Mouse (Mus musculus) liver, embryonic 14 days (tissue): ENCODE data around the gene Atp5g1. TPM values are rescaled to one million over a fixed set of nuclear protein-coding genes. Genes with fewer than 3 reads are reported as not detected.

Experiments
- polyA plus RNA-seq: library from polyadenylated mRNA; depleted of rRNA; stranded (reverse); fragments of >200 nt; gene quantifications from 2 replicates; pipeline ENCODE4 v1.2.3, GENCODE M21; 2012; rRNA removed

The Atp5g1 gene
- 191 and 226 TPM in 2 replicates for polyA plus RNA-seq

GRCm38 (mm10) chr11:96075509-96076220 lies at the start of gene Atp5g1:
Gene Atp5g1 (minus strand): TSS chr11:96075670.

DNA sequence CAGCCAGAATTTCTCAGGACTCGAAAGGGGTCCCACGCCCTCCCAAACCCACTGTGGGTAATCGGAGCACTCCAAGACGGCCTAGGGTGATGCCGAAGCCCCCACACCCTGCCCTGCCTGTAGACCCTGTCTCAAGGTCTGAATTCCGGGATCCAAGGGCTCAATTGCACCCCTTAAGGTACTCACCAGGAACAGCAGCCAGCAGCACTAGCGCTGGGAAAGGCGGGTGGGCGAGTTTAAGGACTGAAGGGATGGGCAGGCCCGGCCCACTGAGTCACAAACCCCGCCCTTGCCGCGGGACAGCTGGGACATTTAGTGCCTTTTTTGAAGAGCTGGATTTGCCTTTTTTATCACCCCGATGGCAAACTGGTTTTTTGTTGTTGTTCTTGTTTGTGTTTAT lies 36.3 kb upstream of the Atp5g1 start, which contains the start of gene Calcoco2:
Gene Calcoco2 (minus strand): TSS at position 214 of the 400 bp plus-strand sequence.

DNA sequence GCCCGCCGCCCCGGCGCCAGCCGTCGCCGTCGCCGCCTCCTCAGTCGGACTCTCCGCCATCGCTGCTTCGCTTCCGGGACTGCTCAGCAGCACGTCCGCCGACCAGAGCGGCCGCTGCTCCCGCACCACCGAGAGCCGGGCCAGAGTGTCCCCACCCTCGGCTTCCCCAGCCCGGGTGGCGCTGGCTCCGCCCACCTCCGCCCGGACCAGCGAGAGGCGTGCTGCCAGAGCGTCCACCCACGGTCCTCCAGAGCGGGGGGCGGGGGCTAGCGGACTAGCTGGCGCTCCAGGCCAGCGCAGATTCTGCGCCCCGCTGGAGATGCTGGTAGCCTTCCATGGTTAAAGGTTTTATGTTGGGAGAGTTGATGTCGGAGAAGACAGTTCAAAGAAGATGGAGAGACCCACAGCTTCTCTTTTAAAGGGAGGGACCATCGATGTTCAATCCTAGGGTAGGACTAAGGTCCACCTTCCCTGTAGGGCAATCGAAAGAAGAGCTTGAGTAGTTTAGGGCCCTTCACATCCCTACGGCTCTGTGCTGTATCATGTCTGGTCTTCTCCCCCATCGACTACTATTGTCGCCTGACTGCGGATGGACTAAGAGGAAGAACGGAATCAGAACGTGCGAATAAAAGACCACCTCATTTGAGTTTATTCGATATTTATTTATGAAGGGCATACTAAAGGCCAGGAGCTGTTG lies 10.1 kb downstream of the Atp5g1 start, which contains the start of gene Ube2z:
Gene Ube2z (minus strand): TSS at position 174 of the 697 bp plus-strand sequence.

GRCm38 (mm10) chr11:96034596-96035052 lies 40.8 kb downstream of the Atp5g1 start, which contains the start of gene Snf8:
Gene Snf8 (plus strand): TSS chr11:96034885.

Other genes starting within 250 kb of the Atp5g1 start
- 12.9 and 13.6 TPM in 2 replicates for gene Gngt2, start 238.5 kb downstream of the Atp5g1 start, polyA plus RNA-seq
- gene Abi3, start 233.2 kb downstream of the Atp5g1 start, polyA plus RNA-seq = 4.0 and 5.3 TPM in 2 replicates
- gene B4galnt2, start 160.8 kb downstream of the Atp5g1 start, polyA plus RNA-seq = 0.02 TPM in 1 of 2 replicates, not detected in the other
- gene Igf2bp1, start 69.7 kb downstream of the Atp5g1 start, polyA plus RNA-seq = 4.6 and 5.0 TPM in 2 replicates
- gene Gip, start 51.1 kb downstream of the Atp5g1 start, polyA plus RNA-seq = not detected in 2 replicates
- gene Snf8, start 40.8 kb downstream of the Atp5g1 start, polyA plus RNA-seq = 30.0 and 32.7 TPM in 2 replicates
- gene Ube2z, start 10.3 kb downstream of the Atp5g1 start, polyA plus RNA-seq = 15.3 and 17.9 TPM in 2 replicates
- gene Calcoco2, start 36.3 kb upstream of the Atp5g1 start, polyA plus RNA-seq = not detected in 2 replicates
- not detected in 2 replicates for gene Ttll6, start 58.1 kb upstream of the Atp5g1 start, polyA plus RNA-seq
- gene Hoxb13, start 118.6 kb upstream of the Atp5g1 start, polyA plus RNA-seq = not detected in 2 replicates
- 0.02 and 0.11 TPM in 2 replicates for gene Hoxb9, start 195.8 kb upstream of the Atp5g1 start, polyA plus RNA-seq
- 0.02 and 0.10 TPM in 2 replicates for gene Hoxb8, start 206.2 kb upstream of the Atp5g1 start, polyA plus RNA-seq
- 0.05 and 0.14 TPM in 2 replicates for gene Hoxb7, start 211.0 kb upstream of the Atp5g1 start, polyA plus RNA-seq
- 0.17 TPM in 1 of 2 replicates, not detected in the other for gene Hoxb6, start 216.8 kb upstream of the Atp5g1 start, polyA plus RNA-seq
- gene Hoxb5, start 227.7 kb upstream of the Atp5g1 start, polyA plus RNA-seq = 0.17 and 0.21 TPM in 2 replicates
- gene Hoxb4, start 242.6 kb upstream of the Atp5g1 start, polyA plus RNA-seq = 0.55 and 0.64 TPM in 2 replicates
- gene Hoxb3, start 247.7 kb upstream of the Atp5g1 start, polyA plus RNA-seq = 0.35 and 0.59 TPM in 2 replicates